Mouse (Mus musculus): ENCODE results near the gene Trh.

The Trh gene

GRCm38 (mm10) chr6:92224981-92225380 lies 19.5 kb downstream of the Trh start:
- DNase-seq (ENCODE audit: low spot score in 2 of 2) = peak in 1 of 2 experiments; percentile 31

GRCm38 (mm10) chr6:92222021-92222420 lies 22.4 kb downstream of the Trh start:
- no peak for DNase-seq (ENCODE audit: low spot score in 2 of 2)

GRCm38 (mm10) chr6:92221604-92222003 lies 22.8 kb downstream of the Trh start:
- no peak for DNase-seq (ENCODE audit: low spot score in 2 of 2)

GRCm38 (mm10) chr6:92219445-92219844 lies 25.0 kb downstream of the Trh start:
- peak in 1 of 2 experiments; percentile 60 for DNase-seq (ENCODE audit: low spot score in 2 of 2)

- peak; percentile 59 to 90 for DNase-seq (ENCODE audit: low spot score in 2 of 2)
Measured at GRCm38 (mm10) chr6:92214773-92215449, 29.5 kb downstream of the Trh start, which contains the start of gene Rbsn. TSS of gene Rbsn (minus strand) at chr6:92214925.

- no peak for DNase-seq (ENCODE audit: low spot score in 2 of 2)
Measured at GRCm38 (mm10) chr6:92214055-92214772, 30.2 kb downstream of the Trh start.

GRCm38 (mm10) chr6:92199414-92199813 lies 45.0 kb downstream of the Trh start:
- no peak for DNase-seq (ENCODE audit: low spot score in 2 of 2)

Data from left cerebral cortex, adult 9 months (tissue).